Comparison of ENCODE assay signal across 8 mouse cellular contexts in the genomic region with DNA sequence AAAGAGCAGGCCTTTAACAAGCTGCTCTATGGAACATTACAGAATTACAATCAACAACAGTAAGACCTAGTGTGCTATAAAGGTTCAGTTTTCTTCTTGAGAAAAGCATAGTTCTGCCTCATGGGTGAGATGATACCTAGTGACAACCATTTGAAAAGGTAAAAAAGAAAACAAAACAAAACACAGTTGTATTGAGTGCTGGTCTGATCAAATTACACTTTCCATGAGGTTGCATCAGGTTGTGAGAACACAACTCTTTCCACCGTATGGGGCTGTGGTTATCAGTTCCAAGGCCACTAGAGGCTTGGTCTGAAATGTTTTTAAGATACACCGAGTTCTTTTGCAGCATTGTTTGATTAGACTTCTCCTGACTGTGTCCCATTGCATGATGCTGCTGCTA. TPM values are rescaled to one million over a fixed set of nuclear protein-coding genes. Genes with fewer than 3 reads are reported as not detected.
DNase-seq lines count a peak whose midpoint lies in the region; ATAC-seq lines count a peak whose summit lies in the region.

No protein-coding gene starts in this region.

- no peaks in the 10 kb centered on the region for H3K4me1 ChIP-seq in neural tube, embryonic 11.5 days (ENCODE audit: control insufficient read depth, insufficient read depth, low read length)
- no peaks in the 10 kb centered on the region for H3K4me1 ChIP-seq in forebrain, embryonic 11.5 days (replicated peaks; ENCODE audit: control insufficient read depth, insufficient read depth, low read length)
- H3K4me1 ChIP-seq in limb, embryonic 15.5 days: peaks cover 3% of the 10 kb centered on the region; the same call in 1 of the 2 replicates
- no peaks in the 10 kb centered on the region for H3K4me1 ChIP-seq in stomach, embryonic 15.5 days

- H3K27ac ChIP-seq in neural tube, embryonic 11.5 days (ENCODE audit: low read depth, low read length): no peak overlapping the region
- H3K27ac ChIP-seq in forebrain, embryonic 11.5 days (ENCODE audit: low read depth, low read length): no peak overlapping the region
- H3K27ac ChIP-seq in limb, embryonic 15.5 days: no peak overlapping the region
- H3K27ac ChIP-seq in stomach, embryonic 15.5 days: no peak overlapping the region

- peaks cover 8% of the 10 kb centered on the region for H3K36me3 ChIP-seq in neural tube, embryonic 11.5 days (ENCODE audit: control insufficient read depth, insufficient read depth, low read length)
- peaks cover 5% of the 10 kb centered on the region; the same call in 1 of the 2 replicates for H3K36me3 ChIP-seq in forebrain, embryonic 11.5 days (ENCODE audit: control insufficient read depth, insufficient read depth, low read length)
- peaks cover 14% of the 10 kb centered on the region for H3K36me3 ChIP-seq in limb, embryonic 15.5 days
- peaks cover 15% of the 10 kb centered on the region for H3K36me3 ChIP-seq in stomach, embryonic 15.5 days

- peaks cover 4% of the 10 kb centered on the region; the same call in 1 of the 2 replicates for H3K9me3 ChIP-seq in neural tube, embryonic 11.5 days (ENCODE audit: control insufficient read depth, low read length)
- H3K9me3 ChIP-seq in forebrain, embryonic 11.5 days (ENCODE audit: control insufficient read depth, low read length): no peaks in the 10 kb centered on the region; the same call in 1 of the 2 replicates
- H3K9me3 ChIP-seq in limb, embryonic 15.5 days: no peaks in the 10 kb centered on the region
- H3K9me3 ChIP-seq in stomach, embryonic 15.5 days: peaks cover 5% of the 10 kb centered on the region; the same call in 1 of the 2 replicates

- H3K4me2 ChIP-seq in neural tube, embryonic 11.5 days (ENCODE audit: low read depth): peak overlapping the region; percentile 46
- H3K4me2 ChIP-seq in forebrain, embryonic 11.5 days (ENCODE audit: low read depth, low read length, severe bottlenecking): peak overlapping the region; percentile 31
- H3K4me2 ChIP-seq in limb, embryonic 15.5 days: peak overlapping the region; percentile 69; the same call in 1 of the 2 replicates
- H3K4me2 ChIP-seq in stomach, embryonic 15.5 days: peak overlapping the region; percentile 63; the same call in 1 of the 2 replicates

- no peak for ATAC-seq in neural tube, embryonic 11.5 days (ENCODE audit: insufficient read depth, low FRiP score, low TSS enrichment)
- no peak for ATAC-seq in forebrain, embryonic 11.5 days (replicated peaks; ENCODE audit: low FRiP score)
- no peak for ATAC-seq in limb, embryonic 15.5 days (ENCODE audit: insufficient number of reproducible peaks, low FRiP score, low TSS enrichment, low read depth)
- no peak for ATAC-seq in stomach, embryonic 15.5 days (ENCODE audit: insufficient read depth, low FRiP score, low read depth)

- H3K27me3 ChIP-seq in neural tube, embryonic 11.5 days (ENCODE audit: control insufficient read depth, insufficient read depth, low read length): no peaks in the 10 kb centered on the region
- H3K27me3 ChIP-seq in forebrain, embryonic 11.5 days (ENCODE audit: control insufficient read depth, insufficient read depth, low read length): no peaks in the 10 kb centered on the region
- no peaks in the 10 kb centered on the region for H3K27me3 ChIP-seq in limb, embryonic 15.5 days
- no peaks in the 10 kb centered on the region for H3K27me3 ChIP-seq in stomach, embryonic 15.5 days (replicated peaks)

- H3K4me3 ChIP-seq in neural tube, embryonic 11.5 days (ENCODE audit: low read depth, low read length): no peak overlapping the region
- peak overlapping the region; percentile 48; the same call in 1 of the 2 replicates for H3K4me3 ChIP-seq in forebrain, embryonic 11.5 days (ENCODE audit: low read depth, low read length)
- H3K4me3 ChIP-seq in limb, embryonic 15.5 days: no peak overlapping the region
- no peak overlapping the region for H3K4me3 ChIP-seq in stomach, embryonic 15.5 days (replicated peaks)

- WGBS in neural tube, embryonic 11.5 days: 76% methylated on average over 2 of the region's 2 CpGs
- WGBS in forebrain, embryonic 11.5 days: 84% methylated on average over 2 of the region's 2 CpGs
- WGBS in limb, embryonic 15.5 days: 72% methylated on average over 2 of the region's 2 CpGs
- 71% methylated on average over 2 of the region's 2 CpGs for WGBS in stomach, embryonic 15.5 days

- DNase-seq in neural tube, embryonic 11.5 days (ENCODE audit: low spot score): no peak
- DNase-seq in neural tube, embryonic 10.5 days (ENCODE audit: extremely low spot score, low spot score): no peak
- no peak for DNase-seq in forebrain, embryonic 11.5 days (ENCODE audit: low spot score)
- DNase-seq in thymus, postnatal 25 days: no peak
- no peak for DNase-seq in frontal cortex, postnatal 14 days (ENCODE audit: low spot score in 2 of 2)
- DNase-seq in spleen, adult 12 weeks (ENCODE audit: low spot score): no peak

- H3K9ac ChIP-seq in neural tube, embryonic 11.5 days (ENCODE audit: low read length): no peak overlapping the region; the same call in 1 of the 2 replicates
- no peak overlapping the region; the same call in 1 of the 2 replicates for H3K9ac ChIP-seq in forebrain, embryonic 11.5 days (ENCODE audit: low read length)
- H3K9ac ChIP-seq in limb, embryonic 15.5 days: no peak overlapping the region
- no peak overlapping the region for H3K9ac ChIP-seq in stomach, embryonic 15.5 days

RNA-seq across cellular contexts. Expression of gene 2610044O15Rik8, which starts 30.1 kb away (rescaled TPM):
- polyA plus RNA-seq in neural tube, embryonic 11.5 days (2014; fragmentation: Nextera tagmentation; extraction: Ambion mirVana): 25.7 and 29.3 TPM in 2 replicates
- 22.8 and 24.0 TPM in 2 replicates for polyA plus RNA-seq in forebrain, embryonic 11.5 days (2014; fragmentation: Nextera tagmentation; extraction: Ambion mirVana)
- polyA plus RNA-seq in limb, embryonic 15.5 days (2015; fragmentation: Nextera tagmentation; extraction: Ambion mirVana): 22.0 and 27.3 TPM in 2 replicates
- 19.1 and 20.9 TPM in 2 replicates for polyA plus RNA-seq in stomach, embryonic 15.5 days (2015; fragmentation: Nextera tagmentation; extraction: Ambion mirVana)
